Mouse (Mus musculus) kidney, adult 2 months (tissue): ENCODE results near the gene Pappa2. TPM values are rescaled to one million over a fixed set of nuclear protein-coding genes. Genes with fewer than 3 reads are reported as not detected.

Experiments
- DNase-seq: peaks from one replicate; pipeline ENCODE4 v3.0.0; 2021
- H3K27ac ChIP-seq: fragments of 200-500 bp; 2 replicates; pipeline ENCODE4 v1.5.1; 2012; ENCODE audit warnings: low read depth, low read length, control low read depth, inconsistent platforms; ENCODE audit not compliant: insufficient read depth
- H3K27me3 ChIP-seq: fragments of 200-500 bp; replicated peaks from 2 replicates; pipeline ENCODE4 v1.6.1; 2012; ENCODE audit warnings: mild to moderate bottlenecking, moderate library complexity, low read length, inconsistent platforms; ENCODE audit not compliant: control insufficient read depth, insufficient read depth
- H3K36me3 ChIP-seq: fragments of 200-500 bp; 2 replicates; pipeline ENCODE4 v1.6.1; 2012; ENCODE audit warnings: mild to moderate bottlenecking, moderate library complexity, low read length, inconsistent platforms; ENCODE audit not compliant: control insufficient read depth, insufficient read depth
- H3K4me1 ChIP-seq: fragments of 200-500 bp; 2 replicates; pipeline ENCODE4 v1.6.1; 2011; ENCODE audit warnings: low read length; ENCODE audit not compliant: control insufficient read depth, insufficient read depth
- H3K4me3 ChIP-seq: fragments of 200-500 bp; 2 replicates; pipeline ENCODE4 v1.5.1; 2011; ENCODE audit warnings: mild to moderate bottlenecking, low read depth, low read length, control low read depth; ENCODE audit not compliant: insufficient read depth
- CTCF ChIP-seq: fragments of 200-500 bp; conservative IDR thresholded peaks from 2 replicates; pipeline ENCODE4 v1.5.1; 2011; ENCODE audit warnings: low read depth, mild to moderate bottlenecking, control low read depth, low read length, moderate library complexity, mixed read lengths; ENCODE audit not compliant: insufficient read depth, insufficient read length
- POLR2A ChIP-seq: fragments of 200-500 bp; IDR thresholded peaks from one replicate; pipeline ENCODE4 v1.6.1; 2011; ENCODE audit warnings: low read depth, low read length, control low read depth
- WGBS: fragments of 180-500 bp; shearing (Covaris S2); methylation state at CpG from one replicate; pipeline ENCODE4 v1.1.7; 2018; 5-methylcytosine and 5-hydroxymethylcytosine counted together
- polyA plus RNA-seq: library from polyadenylated mRNA; depleted of rRNA; stranded (reverse); fragments of >200 nt; gene quantifications from 2 replicates; pipeline ENCODE4 v1.2.3, GENCODE M21; 2012

Pappa2 gene
- polyA plus RNA-seq, 1 experiment: 0.23 TPM

DNA sequence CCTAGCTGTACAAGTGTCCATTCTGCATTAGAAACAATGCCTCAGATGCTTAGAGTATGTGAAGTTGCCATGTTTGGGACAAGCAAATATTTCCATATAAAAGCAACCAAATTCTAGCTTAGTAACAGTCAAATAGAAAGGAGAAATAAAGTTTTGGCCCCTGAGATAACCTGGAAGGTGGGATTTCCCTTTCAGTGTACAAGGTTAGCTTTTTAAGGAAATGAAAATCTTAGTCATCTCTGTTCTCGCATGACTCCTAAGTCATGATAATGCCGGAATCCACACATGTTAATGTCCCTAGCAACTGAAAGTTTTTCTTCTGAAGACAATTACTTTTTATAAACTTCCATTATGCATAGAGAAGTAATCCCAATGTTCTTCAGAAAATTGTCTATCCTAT is 160.6 kb downstream of the Pappa2 start:
- Histone ChIP-seq H3K4me1 (no peaks in the 10 kb centered on the region), H3K27me3 (no peaks in the 10 kb centered on the region), H3K36me3 (no peaks in the 10 kb centered on the region), H3K4me3 (no peak overlapping the region), H3K27ac (no peak overlapping the region)
- TF ChIP-seq POLR2A (no peak), CTCF (no peak)
- 91% methylated on average over 2 of the region's 2 CpGs for WGBS
- no peak for DNase-seq

- DNase-seq: no peak
- TF ChIP-seq POLR2A (no peak), CTCF (no peak)
- no peaks in the 10 kb centered on the region for H3K36me3 ChIP-seq
- H3K4me1 ChIP-seq: no peaks in the 10 kb centered on the region
- no peak overlapping the region for H3K27ac ChIP-seq
- H3K4me3 ChIP-seq: no peak overlapping the region
- WGBS: 79% methylated on average over 3 of the region's 3 CpGs
- no peaks in the 10 kb centered on the region for H3K27me3 ChIP-seq
Measured at GRCm38 (mm10) chr1:158816479-158816878, 163.8 kb downstream of the Pappa2 start.

DNA sequence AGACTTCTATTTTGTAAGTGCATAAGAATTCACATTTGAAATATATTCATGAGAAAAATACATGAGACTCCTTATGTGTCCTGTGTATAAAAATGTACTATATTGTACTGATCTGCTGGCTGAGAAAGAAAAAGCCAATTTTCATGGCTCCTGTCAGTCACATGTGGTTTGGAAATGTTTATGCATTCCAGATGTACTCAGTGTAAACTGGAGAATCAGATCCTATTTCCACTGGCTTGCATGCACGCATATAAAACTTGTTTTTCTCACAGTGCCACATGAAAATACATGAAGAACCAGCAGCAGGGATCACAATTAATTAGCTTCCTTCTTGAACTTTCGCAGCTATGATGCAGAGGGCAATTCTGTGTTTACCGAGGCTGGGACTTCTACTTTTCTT is 168.4 kb downstream of the Pappa2 start:
- H3K27ac ChIP-seq: no peak overlapping the region
- DNase-seq: no peak
- 45% methylated on average over 3 of the region's 3 CpGs for WGBS
- H3K4me1 ChIP-seq: no peaks in the 10 kb centered on the region
- TF ChIP-seq POLR2A: no peak
- no peak for TF ChIP-seq CTCF
- no peak overlapping the region for H3K4me3 ChIP-seq
- no peaks in the 10 kb centered on the region for H3K36me3 ChIP-seq
- no peaks in the 10 kb centered on the region for H3K27me3 ChIP-seq

DNA sequence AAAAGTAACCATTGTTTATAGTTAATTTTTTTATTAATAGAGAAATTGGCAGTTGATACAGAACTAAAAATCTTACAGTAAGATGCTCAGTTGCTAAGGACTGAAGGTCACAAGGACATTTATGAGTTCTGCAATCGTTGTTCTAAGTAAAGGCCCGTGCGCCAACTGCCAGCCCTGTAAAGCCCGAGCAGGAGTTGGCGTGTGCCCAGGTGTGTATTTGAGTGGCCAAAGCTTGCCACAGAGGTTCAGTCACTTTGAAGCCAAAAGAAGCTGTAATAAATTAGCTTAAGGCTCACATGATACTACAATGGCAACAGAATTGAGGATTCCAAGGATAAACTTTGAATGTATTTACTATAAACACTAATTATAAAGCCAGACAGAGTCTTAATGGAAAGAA is 204.8 kb downstream of the Pappa2 start:
- Histone ChIP-seq H3K4me3 (no peak overlapping the region), H3K36me3 (no peaks in the 10 kb centered on the region), H3K27ac (no peak overlapping the region), H3K4me1 (no peaks in the 10 kb centered on the region), H3K27me3 (no peaks in the 10 kb centered on the region)
- no peak for DNase-seq
- TF ChIP-seq POLR2A (no peak), CTCF (no peak)
- 86% methylated on average over 5 of the region's 5 CpGs for WGBS

GRCm38 (mm10) chr1:158773102-158773501 is 207.2 kb downstream of the Pappa2 start:
- no peak for DNase-seq
- Histone ChIP-seq H3K27me3 (no peaks in the 10 kb centered on the region; the same call in 1 of the 2 replicates), H3K36me3 (no peaks in the 10 kb centered on the region), H3K27ac (no peak overlapping the region), H3K4me1 (no peaks in the 10 kb centered on the region), H3K4me3 (no peak overlapping the region)
- TF ChIP-seq POLR2A (no peak), CTCF (no peak)

GRCm38 (mm10) chr1:158770756-158771155 is 209.5 kb downstream of the Pappa2 start:
- Histone ChIP-seq H3K4me1 (no peaks in the 10 kb centered on the region), H3K27me3 (no peaks in the 10 kb centered on the region; the same call in 1 of the 2 replicates), H3K36me3 (no peaks in the 10 kb centered on the region), H3K27ac (no peak overlapping the region), H3K4me3 (no peak overlapping the region)
- 83% methylated on average over 4 of the region's 4 CpGs for WGBS
- no peak for DNase-seq
- no peak for TF ChIP-seq POLR2A
- TF ChIP-seq CTCF: no peak

DNA sequence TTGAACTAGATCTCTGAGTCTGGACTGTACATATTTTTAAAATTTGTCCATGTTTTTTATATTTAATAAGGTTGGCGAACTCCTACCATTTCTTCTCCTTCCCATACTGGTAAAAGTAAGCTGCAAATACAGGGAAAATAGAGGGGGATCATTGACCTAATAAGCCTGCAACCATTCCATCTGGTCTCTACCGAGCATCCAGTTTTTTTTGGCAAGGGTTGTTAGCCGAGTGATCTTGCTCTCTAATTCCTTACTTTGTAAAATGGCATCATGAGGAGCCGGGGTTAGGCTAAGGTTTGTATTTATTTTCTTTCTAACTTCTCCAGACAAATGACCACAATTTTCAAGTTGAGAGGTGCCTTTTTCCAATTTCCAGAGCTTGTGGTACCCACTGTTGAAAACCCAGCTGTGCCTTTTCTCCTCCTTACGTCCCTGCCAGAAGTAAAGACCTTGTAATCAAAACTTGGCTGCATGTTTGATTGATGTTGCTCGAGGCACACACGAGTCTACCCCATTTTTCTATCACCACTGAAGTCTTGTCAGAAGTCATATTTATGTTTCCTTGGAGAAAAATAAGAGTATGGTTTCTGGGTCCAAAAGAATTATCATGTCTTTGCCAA is 210.1 kb downstream of the Pappa2 start:
- Histone ChIP-seq H3K4me3 (no peak overlapping the region), H3K27me3 (no peaks in the 10 kb centered on the region; the same call in 1 of the 2 replicates), H3K27ac (no peak overlapping the region), H3K4me1 (no peaks in the 10 kb centered on the region), H3K36me3 (no peaks in the 10 kb centered on the region)
- TF ChIP-seq CTCF (no peak), POLR2A (no peak)
- 73% methylated on average over 7 of the region's 7 CpGs for WGBS
- DNase-seq: no peak
